Mouse (Mus musculus): Measurements from ENCODE around the gene Slc6a13. TPM values are rescaled to one million over a fixed set of nuclear protein-coding genes. Genes with fewer than 3 reads are reported as not detected.

Gene Slc6a13
- 38.1 TPM for polyA plus RNA-seq (2014; fragmentation: Illumina TruSeq; extraction: RNeasy Lipid Tissue Mini Kit (QIAGEN cat#74804); ENCODE audit: low read depth, low replicate concordance)

GRCm38 (mm10) chr6:121299954-121300353 is at the start of gene Slc6a13:
TSS of gene Slc6a13 (plus strand) at chr6:121300227.

DNA sequence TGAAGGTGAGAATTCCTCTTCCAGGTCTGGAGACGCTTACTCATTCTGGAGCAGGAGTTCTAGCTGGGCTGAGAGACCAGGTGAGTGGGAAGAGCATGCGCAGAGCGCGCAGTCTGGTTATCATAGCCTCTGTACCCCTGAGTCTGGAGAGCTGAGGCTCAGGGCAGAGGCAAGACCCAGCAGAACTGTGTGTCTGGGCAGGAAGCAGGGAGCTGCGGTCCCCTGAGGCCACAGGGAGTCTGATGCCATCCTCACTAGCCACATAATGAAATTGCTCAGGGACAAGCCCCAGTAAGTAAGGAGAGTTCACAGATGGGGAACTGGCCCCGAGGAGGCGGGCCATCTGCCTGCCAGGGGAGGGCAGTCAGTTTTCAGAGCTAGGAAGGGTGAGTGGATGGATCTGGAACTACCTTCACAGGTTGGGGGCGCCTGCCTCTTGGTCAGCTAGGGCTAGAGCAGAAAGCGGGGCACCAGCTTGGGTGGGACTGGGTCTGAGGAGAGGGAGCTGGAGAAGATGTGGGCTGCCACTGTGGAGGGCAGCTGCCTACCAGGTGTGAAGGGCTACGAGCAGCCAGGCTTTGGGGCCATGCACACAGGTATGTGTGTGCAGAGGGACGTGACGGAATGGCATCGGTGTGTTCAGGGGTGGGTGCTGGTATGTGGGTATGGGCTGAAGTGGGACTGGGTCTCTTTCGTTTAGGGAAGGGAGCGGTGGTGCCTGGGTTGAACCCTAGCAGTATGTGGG is 43.2 kb downstream of the Slc6a13 start, which contains the start of gene Slc6a12:
Gene Slc6a12, plus strand, starts transcription at position 51 of the 745 bp plus-strand sequence.

Other genes with a start within 250 kb of the Slc6a13 start
- gene Mical3, start 169.2 kb upstream of the Slc6a13 start, polyA plus RNA-seq (2014; fragmentation: Illumina TruSeq; extraction: RNeasy Lipid Tissue Mini Kit (QIAGEN cat#74804); ENCODE audit: low read depth, low replicate concordance) = 3.5 TPM
- gene Pex26, start 116.6 kb upstream of the Slc6a13 start, polyA plus RNA-seq (2014; fragmentation: Illumina TruSeq; extraction: RNeasy Lipid Tissue Mini Kit (QIAGEN cat#74804); ENCODE audit: low read depth, low replicate concordance) = 3.0 TPM
- 0.37 TPM for gene Tuba8, start 89.5 kb upstream of the Slc6a13 start, polyA plus RNA-seq (2014; fragmentation: Illumina TruSeq; extraction: RNeasy Lipid Tissue Mini Kit (QIAGEN cat#74804); ENCODE audit: low read depth, low replicate concordance)
- gene Usp18, start 54.3 kb upstream of the Slc6a13 start, polyA plus RNA-seq (2014; fragmentation: Illumina TruSeq; extraction: RNeasy Lipid Tissue Mini Kit (QIAGEN cat#74804); ENCODE audit: low read depth, low replicate concordance) = 9.6 TPM
- gene Slc6a12, start 42.8 kb downstream of the Slc6a13 start, polyA plus RNA-seq (2014; fragmentation: Illumina TruSeq; extraction: RNeasy Lipid Tissue Mini Kit (QIAGEN cat#74804); ENCODE audit: low read depth, low replicate concordance) = 23.5 TPM
- gene Iqsec3, start 173.5 kb downstream of the Slc6a13 start, polyA plus RNA-seq (2014; fragmentation: Illumina TruSeq; extraction: RNeasy Lipid Tissue Mini Kit (QIAGEN cat#74804); ENCODE audit: low read depth, low replicate concordance) = not detected